Mouse (Mus musculus): ENCODE measurements around the gene Cntfr. TPM values are rescaled to one million over a fixed set of nuclear protein-coding genes. Genes with fewer than 3 reads are reported as not detected.

Gene Cntfr
- polyA plus RNA-seq, 1 experiment: 101 TPM

- WGBS: 91% methylated on average over 18 of the region's 18 CpGs
- H3K27me3 ChIP-seq (ENCODE audit: control insufficient read depth, insufficient read depth, low read length): no peaks in the 10 kb centered on the region
- no peak for DNase-seq
- no peak for TF ChIP-seq CTCF (IDR thresholded peaks at IDR 0.05; ENCODE audit: borderline replicate concordance, insufficient read depth, low read depth, low read length)
- no peak for TF ChIP-seq POLR2A (IDR thresholded peaks at IDR 0.05; ENCODE audit: borderline replicate concordance, insufficient read depth, low read length)
- no peak overlapping the region for H3K4me3 ChIP-seq (replicated peaks; ENCODE audit: insufficient read depth, low read depth, low read length)
- H3K27ac ChIP-seq (ENCODE audit: insufficient read depth, low read length): no peak overlapping the region
- peaks cover 20% of the 10 kb centered on the region for H3K4me1 ChIP-seq (ENCODE audit: control insufficient read depth, insufficient read depth, low read length)
Measured at GRCm38 (mm10) chr4:41670836-41671235, 26.1 kb downstream of the Cntfr start.

DNA sequence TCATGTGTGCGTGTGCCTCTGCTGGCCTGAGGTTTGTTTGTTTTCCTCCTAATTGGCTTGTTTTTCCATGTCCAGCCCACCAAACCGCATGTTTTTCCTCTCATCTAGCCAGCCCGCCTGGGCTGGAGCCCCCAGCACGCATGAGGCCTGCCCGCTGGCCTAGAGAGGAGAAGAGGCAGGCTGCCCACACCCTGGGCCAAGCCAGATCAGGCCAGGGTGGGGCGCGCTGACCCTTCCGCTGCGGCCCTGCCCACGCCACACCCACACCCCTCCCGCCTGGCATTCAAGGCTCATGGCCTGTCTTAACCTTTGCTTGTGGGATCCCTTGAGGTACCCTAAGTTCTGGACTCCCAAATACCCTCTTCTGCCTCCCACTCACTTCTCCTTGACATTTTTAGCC lies 30.2 kb downstream of the Cntfr start:
- H3K4me3 ChIP-seq (replicated peaks; ENCODE audit: insufficient read depth, low read depth, low read length): no peak overlapping the region
- H3K27me3 ChIP-seq (ENCODE audit: control insufficient read depth, insufficient read depth, low read length): no peaks in the 10 kb centered on the region
- H3K27ac ChIP-seq (ENCODE audit: insufficient read depth, low read length): no peak overlapping the region
- WGBS: 66% methylated on average over 11 of the region's 11 CpGs
- no peak for DNase-seq
- TF ChIP-seq POLR2A (IDR thresholded peaks at IDR 0.05; ENCODE audit: borderline replicate concordance, insufficient read depth, low read length) (no peak), CTCF (IDR thresholded peaks at IDR 0.05; ENCODE audit: borderline replicate concordance, insufficient read depth, low read depth, low read length) (no peak)
- peaks cover 13% of the 10 kb centered on the region for H3K4me1 ChIP-seq (ENCODE audit: control insufficient read depth, insufficient read depth, low read length)

DNA sequence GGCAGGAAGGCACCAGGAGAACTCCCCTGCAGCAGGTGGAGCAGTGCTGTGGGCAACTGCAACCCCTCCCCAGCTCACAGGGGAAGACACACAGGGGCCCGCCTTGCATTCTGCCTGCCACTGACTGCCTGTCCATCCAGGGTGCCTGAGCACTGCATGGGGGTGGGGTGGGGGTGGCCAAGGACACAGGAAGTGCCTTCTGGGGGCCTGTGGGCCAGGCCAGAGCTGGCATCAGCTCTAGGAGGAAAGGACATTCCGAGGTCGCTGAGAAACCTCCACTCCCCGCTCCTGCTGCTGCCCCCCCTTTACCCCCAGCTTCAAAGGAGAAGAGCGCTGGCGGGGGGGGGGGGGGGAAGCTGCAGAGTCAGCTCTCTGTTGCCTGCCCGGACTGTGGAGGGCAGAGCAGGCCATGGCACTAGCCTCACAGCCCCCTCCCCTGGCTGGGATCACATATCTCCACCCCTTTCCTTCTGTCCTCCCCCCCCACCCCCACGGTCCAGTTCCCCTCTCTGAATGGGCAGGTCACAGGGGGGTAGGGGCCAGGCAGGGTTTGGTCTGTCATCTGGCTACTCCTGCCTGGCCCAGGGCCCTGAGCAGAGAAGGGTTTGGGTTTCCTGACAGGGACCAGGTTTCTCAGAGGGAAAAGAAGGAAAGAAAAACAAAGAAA lies 31.7 kb downstream of the Cntfr start:
- no peak for DNase-seq
- no peak overlapping the region for H3K27ac ChIP-seq (ENCODE audit: insufficient read depth, low read length)
- H3K27me3 ChIP-seq (ENCODE audit: control insufficient read depth, insufficient read depth, low read length): no peaks in the 10 kb centered on the region
- H3K4me3 ChIP-seq (replicated peaks; ENCODE audit: insufficient read depth, low read depth, low read length): no peak overlapping the region
- TF ChIP-seq POLR2A (IDR thresholded peaks at IDR 0.05; ENCODE audit: borderline replicate concordance, insufficient read depth, low read length): no peak
- peaks cover 13% of the 10 kb centered on the region for H3K4me1 ChIP-seq (ENCODE audit: control insufficient read depth, insufficient read depth, low read length)
- WGBS: 20% methylated on average over 8 of the region's 8 CpGs

DNA sequence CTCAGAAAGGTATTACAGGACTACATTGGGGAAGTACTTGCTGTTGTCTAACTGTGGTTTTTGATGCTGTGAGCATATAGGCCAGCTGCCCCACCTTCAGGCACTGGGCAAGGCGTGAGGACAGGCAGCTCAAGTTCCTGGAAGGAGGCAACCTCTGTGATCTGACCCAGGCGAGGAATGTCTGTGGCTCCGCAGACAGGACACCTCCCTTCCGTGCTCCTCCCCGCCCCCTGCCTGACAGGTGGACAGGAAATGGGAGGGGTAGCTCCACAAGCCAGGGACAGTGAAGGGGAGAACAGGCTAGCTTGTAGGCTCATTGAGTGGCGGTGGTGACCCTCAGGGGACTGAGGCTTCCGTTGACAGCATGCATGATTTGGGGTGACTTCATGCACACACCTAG lies 32.4 kb downstream of the Cntfr start:
- DNase-seq: no peak

DNA sequence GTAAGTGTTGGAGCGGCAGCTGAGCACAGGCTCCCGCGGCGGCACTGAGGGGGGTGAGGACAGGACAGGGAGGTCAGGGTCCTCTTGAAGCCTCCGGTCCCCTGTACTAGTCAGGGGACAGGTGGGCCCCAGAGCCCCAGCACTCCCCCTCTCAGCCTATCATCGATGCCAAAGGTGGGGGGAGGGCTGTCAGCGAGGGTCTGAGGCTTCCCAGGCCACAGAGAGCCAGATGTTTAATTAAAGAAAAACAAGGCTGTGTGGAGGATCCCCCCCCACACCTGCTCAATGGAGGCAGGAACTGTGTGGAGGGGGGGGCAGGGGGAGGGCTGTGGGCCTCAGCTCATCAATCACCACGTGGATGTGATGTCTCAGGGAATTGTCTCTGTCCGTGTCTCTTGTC lies 33.3 kb downstream of the Cntfr start:
- no peak for DNase-seq
- 69% methylated on average over 9 of the region's 9 CpGs for WGBS
- Histone ChIP-seq H3K4me1 (ENCODE audit: control insufficient read depth, insufficient read depth, low read length) (peaks cover 14% of the 10 kb centered on the region), H3K4me3 (replicated peaks; ENCODE audit: insufficient read depth, low read depth, low read length) (no peak overlapping the region), H3K27ac (ENCODE audit: insufficient read depth, low read length) (no peak overlapping the region), H3K27me3 (ENCODE audit: control insufficient read depth, insufficient read depth, low read length) (no peaks in the 10 kb centered on the region)
- TF ChIP-seq CTCF (IDR thresholded peaks at IDR 0.05; ENCODE audit: borderline replicate concordance, insufficient read depth, low read depth, low read length) (no peak), POLR2A (IDR thresholded peaks at IDR 0.05; ENCODE audit: borderline replicate concordance, insufficient read depth, low read length) (no peak)

More for the DNA sequence above, 32.4 kb downstream of the Cntfr start:
- Histone ChIP-seq H3K27ac (ENCODE audit: insufficient read depth, low read length) (no peak overlapping the region), H3K4me3 (replicated peaks; ENCODE audit: insufficient read depth, low read depth, low read length) (no peak overlapping the region), H3K27me3 (ENCODE audit: control insufficient read depth, insufficient read depth, low read length) (no peaks in the 10 kb centered on the region), H3K4me1 (ENCODE audit: control insufficient read depth, insufficient read depth, low read length) (peaks cover 13% of the 10 kb centered on the region)
- WGBS: 49% methylated on average over 7 of the region's 7 CpGs
- TF ChIP-seq CTCF (IDR thresholded peaks at IDR 0.05; ENCODE audit: borderline replicate concordance, insufficient read depth, low read depth, low read length): no peak
- no peak for TF ChIP-seq POLR2A (IDR thresholded peaks at IDR 0.05; ENCODE audit: borderline replicate concordance, insufficient read depth, low read length)

DNA sequence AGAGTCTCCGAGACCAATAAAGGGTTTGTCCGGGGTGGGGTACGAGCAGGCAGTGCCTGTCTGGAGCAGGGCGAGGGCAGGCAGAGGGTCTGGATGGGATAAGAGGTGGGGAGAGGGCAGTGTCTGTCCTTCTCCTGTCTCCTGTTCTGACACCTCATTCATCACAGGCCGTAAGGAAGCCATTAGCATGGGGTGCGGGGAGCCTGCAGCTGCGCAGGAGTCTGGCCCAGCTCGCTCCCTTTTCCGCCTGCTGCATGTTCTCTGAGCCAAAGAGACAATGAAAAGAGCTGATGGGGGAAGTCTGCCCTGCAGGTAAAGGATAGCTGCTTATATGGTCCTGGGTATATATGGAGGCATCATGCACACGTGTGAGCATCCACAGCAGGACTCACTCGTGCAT lies 34.2 kb downstream of the Cntfr start:
- Histone ChIP-seq H3K4me1 (ENCODE audit: control insufficient read depth, insufficient read depth, low read length) (peaks cover 11% of the 10 kb centered on the region), H3K27ac (ENCODE audit: insufficient read depth, low read length) (no peak overlapping the region), H3K27me3 (ENCODE audit: control insufficient read depth, insufficient read depth, low read length) (no peaks in the 10 kb centered on the region), H3K4me3 (replicated peaks; ENCODE audit: insufficient read depth, low read depth, low read length) (no peak overlapping the region)
- WGBS: 89% methylated on average over 11 of the region's 11 CpGs
- no peak for DNase-seq
- no peak for TF ChIP-seq POLR2A (IDR thresholded peaks at IDR 0.05; ENCODE audit: borderline replicate concordance, insufficient read depth, low read length)
- TF ChIP-seq CTCF (IDR thresholded peaks at IDR 0.05; ENCODE audit: borderline replicate concordance, insufficient read depth, low read depth, low read length): no peak

- Histone ChIP-seq H3K4me1 (ENCODE audit: control insufficient read depth, insufficient read depth, low read length) (peaks cover 11% of the 10 kb centered on the region), H3K27ac (ENCODE audit: insufficient read depth, low read length) (no peak overlapping the region), H3K4me3 (replicated peaks; ENCODE audit: insufficient read depth, low read depth, low read length) (no peak overlapping the region), H3K27me3 (ENCODE audit: control insufficient read depth, insufficient read depth, low read length) (no peaks in the 10 kb centered on the region)
- WGBS: 50% methylated on average over 11 of the region's 11 CpGs
- TF ChIP-seq CTCF (IDR thresholded peaks at IDR 0.05; ENCODE audit: borderline replicate concordance, insufficient read depth, low read depth, low read length) (no peak), POLR2A (IDR thresholded peaks at IDR 0.05; ENCODE audit: borderline replicate concordance, insufficient read depth, low read length) (no peak)
- no peak for DNase-seq
Measured at GRCm38 (mm10) chr4:41660851-41661430, 35.9 kb downstream of the Cntfr start.

DNA sequence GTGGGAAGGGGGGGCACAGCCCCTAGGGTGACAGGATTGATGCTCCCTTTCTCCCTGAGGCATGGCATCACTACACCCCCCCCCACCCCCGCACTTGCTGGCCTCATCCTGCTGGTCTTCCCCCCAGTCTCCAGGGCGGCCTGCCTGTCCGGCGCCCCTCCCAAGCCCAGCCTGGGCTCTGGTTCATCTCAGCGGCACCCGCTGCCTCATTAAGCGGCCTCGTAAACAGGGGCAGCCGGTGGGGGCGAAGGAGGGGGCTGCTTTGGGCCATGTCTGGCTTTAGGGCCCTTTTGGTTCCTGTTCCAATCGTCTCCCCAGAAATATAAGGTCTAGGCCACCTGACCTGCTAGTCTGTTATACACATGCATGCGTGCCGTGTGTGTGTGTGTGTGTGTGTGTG lies 37.3 kb downstream of the Cntfr start:
- 56% methylated on average over 13 of the region's 13 CpGs for WGBS
- H3K27ac ChIP-seq (ENCODE audit: insufficient read depth, low read length): no peak overlapping the region
- no peak for TF ChIP-seq POLR2A (IDR thresholded peaks at IDR 0.05; ENCODE audit: borderline replicate concordance, insufficient read depth, low read length)
- TF ChIP-seq CTCF (IDR thresholded peaks at IDR 0.05; ENCODE audit: borderline replicate concordance, insufficient read depth, low read depth, low read length): no peak
- H3K4me1 ChIP-seq (ENCODE audit: control insufficient read depth, insufficient read depth, low read length): peaks cover 6% of the 10 kb centered on the region
- no peaks in the 10 kb centered on the region for H3K27me3 ChIP-seq (ENCODE audit: control insufficient read depth, insufficient read depth, low read length)
- no peak for DNase-seq
- no peak overlapping the region for H3K4me3 ChIP-seq (replicated peaks; ENCODE audit: insufficient read depth, low read depth, low read length)
